Mouse (Mus musculus) thymus, postnatal 0 days (tissue): Measurements from ENCODE around the gene Klc2. TPM values are rescaled to one million over a fixed set of nuclear protein-coding genes. Genes with fewer than 3 reads are reported as not detected.

Experiments used
- polyA plus RNA-seq: library from polyadenylated mRNA; unstranded; fragments of >200 nt; fragmentation: Nextera tagmentation; extraction: Ambion mirVana; gene quantifications from 2 replicates; pipeline ENCODE4 v1.2.1, GENCODE M21; 2015

Gene Klc2
- polyA plus RNA-seq, 1 experiment from 2014 or later: 8.7 TPM

Other genes with a start within 250 kb of the Klc2 start
- gene Actn3, start 240.7 kb downstream of the Klc2 start, polyA plus RNA-seq: 21.4 and 26.6 TPM in 2 replicates
- gene Zdhhc24, start 239.9 kb downstream of the Klc2 start, polyA plus RNA-seq: 10.2 and 12.6 TPM in 2 replicates
- 1.4 and 2.2 TPM in 2 replicates for gene Bbs1, start 211.9 kb downstream of the Klc2 start, polyA plus RNA-seq
- 101 and 102 TPM in 2 replicates for gene Dpp3, start 190.3 kb downstream of the Klc2 start, polyA plus RNA-seq
- gene Peli3, start 175.4 kb downstream of the Klc2 start, polyA plus RNA-seq: 0.47 and 0.81 TPM in 2 replicates
- 106 and 107 TPM in 2 replicates for gene Mrpl11, start 156.4 kb downstream of the Klc2 start, polyA plus RNA-seq
- gene Npas4, start 128.2 kb downstream of the Klc2 start, polyA plus RNA-seq: not detected in 2 replicates
- 1.5 and 1.7 TPM in 2 replicates for gene Slc29a2, start 94.7 kb downstream of the Klc2 start, polyA plus RNA-seq
- gene B4gat1, start 79.7 kb downstream of the Klc2 start, polyA plus RNA-seq: 23.8 and 24.1 TPM in 2 replicates
- gene AC124502.3, start 79.7 kb downstream of the Klc2 start, polyA plus RNA-seq: 0.94 and 1.3 TPM in 2 replicates
- gene Brms1, start 77.2 kb downstream of the Klc2 start, polyA plus RNA-seq: 66.4 and 67.6 TPM in 2 replicates
- 0.84 and 1.1 TPM in 2 replicates for gene Rin1, start 68.1 kb downstream of the Klc2 start, polyA plus RNA-seq
- gene Cd248, start 50.5 kb downstream of the Klc2 start, polyA plus RNA-seq: 4.1 and 7.1 TPM in 2 replicates
- gene Tmem151a, start 33.0 kb downstream of the Klc2 start, polyA plus RNA-seq: 0.32 and 0.33 TPM in 2 replicates
- 65.9 and 75.7 TPM in 2 replicates for gene Yif1a, start 30.0 kb downstream of the Klc2 start, polyA plus RNA-seq
- gene Cnih2, start 20.0 kb downstream of the Klc2 start, polyA plus RNA-seq: 0.91 and 1.2 TPM in 2 replicates
- 246 and 252 TPM in 2 replicates for gene Rab1b, start 11.5 kb downstream of the Klc2 start, polyA plus RNA-seq
- gene Pacs1, start 154.6 kb upstream of the Klc2 start, polyA plus RNA-seq: 8.3 and 9.8 TPM in 2 replicates
- gene Sf3b2, start 176.9 kb upstream of the Klc2 start, polyA plus RNA-seq: 294 and 319 TPM in 2 replicates
- 0.36 and 0.44 TPM in 2 replicates for gene Gal3st3, start 179.8 kb upstream of the Klc2 start, polyA plus RNA-seq
- not detected in 2 replicates for gene Catsper1, start 217.2 kb upstream of the Klc2 start, polyA plus RNA-seq
- gene Cst6, start 231.0 kb upstream of the Klc2 start, polyA plus RNA-seq: 29.1 and 30.5 TPM in 2 replicates
- gene Eif1ad, start 248.2 kb upstream of the Klc2 start, polyA plus RNA-seq: 51.1 and 59.4 TPM in 2 replicates
- gene Banf1, start 248.6 kb upstream of the Klc2 start, polyA plus RNA-seq: 590 and 607 TPM in 2 replicates